ENCODE assay signal across 17 mouse cellular contexts in genomic region chr14:24089181-24089580, GRCm38 (mm10).
"Had no signal": no experiment of that assay in that cellular context is flagged by ENCODE, and none has a peak within 500 bp of the region (broad histone marks: within the 10 kb centered on the region; RNA-seq: fewer than 3 reads in every experiment).

No protein-coding gene starts in this region.

- H3K4me2 ChIP-seq: limb, embryonic 12.5 days; limb, embryonic 15.5 days; liver, embryonic 11.5 days; lung, embryonic 14.5 days; midbrain, embryonic 12.5 days; midbrain, embryonic 15.5 days; neural tube, embryonic 12.5 days; neural tube, embryonic 15.5 days had no signal

- H3K27ac ChIP-seq: limb, embryonic 12.5 days; limb, embryonic 15.5 days; liver, embryonic 14.5 days; macrophage; midbrain, embryonic 12.5 days; midbrain, embryonic 15.5 days; neural tube, embryonic 12.5 days; neural tube, embryonic 15.5 days had no signal

- H3K9ac ChIP-seq: limb, embryonic 12.5 days; limb, embryonic 15.5 days; liver, embryonic 14.5 days; liver, postnatal 0 days; lung, embryonic 14.5 days; midbrain, embryonic 12.5 days; midbrain, embryonic 15.5 days; neural tube, embryonic 12.5 days; neural tube, embryonic 15.5 days had no signal

- ATAC-seq: liver, postnatal 0 days; lung, postnatal 0 days; midbrain, embryonic 15.5 days had no signal

- H3K27me3 ChIP-seq: limb, embryonic 12.5 days; limb, embryonic 15.5 days; midbrain, embryonic 12.5 days; midbrain, embryonic 15.5 days; neural tube, embryonic 12.5 days; neural tube, embryonic 15.5 days had no signal

- H3K4me3 ChIP-seq: limb, embryonic 12.5 days; limb, embryonic 15.5 days; midbrain, embryonic 12.5 days; midbrain, embryonic 15.5 days; neural tube, embryonic 12.5 days; neural tube, embryonic 15.5 days had no signal

- H3K9me3 ChIP-seq: limb, embryonic 12.5 days; limb, embryonic 15.5 days; midbrain, embryonic 12.5 days; midbrain, embryonic 15.5 days; neural tube, embryonic 12.5 days; neural tube, embryonic 15.5 days had no signal

- DNase-seq: kidney, adult 8-10 months; kidney, postnatal 14 days; kidney, postnatal 4 days; left cerebral cortex, postnatal 4 days; liver, postnatal 0 days; lung, embryonic 14.5 days; thymus, postnatal 25 days had no signal

- H3K4me1 ChIP-seq: limb, embryonic 15.5 days; midbrain, embryonic 12.5 days; midbrain, embryonic 15.5 days; neural tube, embryonic 12.5 days; neural tube, embryonic 15.5 days had no signal

- H3K36me3 ChIP-seq: limb, embryonic 12.5 days; limb, embryonic 15.5 days; midbrain, embryonic 12.5 days; midbrain, embryonic 15.5 days; neural tube, embryonic 12.5 days; neural tube, embryonic 15.5 days had no signal
